Comparison of ENCODE assay signal across 25 mouse cellular contexts in the genomic region with DNA sequence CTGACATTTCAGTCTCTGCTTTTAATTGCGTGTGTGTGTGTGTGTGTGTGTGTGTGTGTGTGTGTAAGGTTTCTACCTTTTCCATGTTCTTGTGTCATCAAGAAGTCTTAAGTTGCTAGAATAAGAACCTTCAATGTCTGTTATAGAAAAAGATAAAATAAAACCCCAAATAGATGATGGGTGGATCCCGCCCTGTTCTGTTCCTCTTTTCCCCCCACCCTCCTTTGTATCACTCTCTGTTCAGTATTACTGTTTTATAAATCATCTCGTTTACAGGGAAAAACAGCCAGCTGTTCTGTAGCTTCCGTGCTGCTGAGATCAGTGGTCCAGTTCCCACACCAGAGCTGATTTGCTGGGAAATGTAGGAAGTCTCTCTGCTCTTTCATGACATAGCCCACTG.
"Had no signal": no experiment of that assay in that cellular context is flagged by ENCODE, and none has a peak within 500 bp of the region (broad histone marks: within the 10 kb centered on the region; RNA-seq: fewer than 3 reads in every experiment).

No protein-coding gene starts in this region.

- DNase-seq: gastrocnemius, postnatal 14 days; gastrocnemius, postnatal 36 days; heart, postnatal 10 days; heart, postnatal 4 days; kidney, adult 18-20 months; kidney, adult 8-10 months; kidney, postnatal 10 days; kidney, postnatal 25 days; kidney, postnatal 4 days; layer of hippocampus, postnatal 36 days; left cerebral cortex, postnatal 4 days had no signal

- H3K4me1 ChIP-seq: heart, embryonic 10.5 days; heart, embryonic 12.5 days; hindbrain, embryonic 10.5 days; hindbrain, embryonic 12.5 days; intestine, embryonic 15.5 days; limb, embryonic 13.5 days; limb, embryonic 15.5 days had no signal

- ATAC-seq: hindbrain, embryonic 16.5 days; inflammation-experienced regulatory T-cells, adult 6 months; intestine, embryonic 15.5 days; intestine, postnatal 0 days; liver, embryonic 12.5 days had no signal

- H3K4me2 ChIP-seq: heart, embryonic 12.5 days; hindbrain, embryonic 12.5 days; hindbrain, embryonic 14.5 days; intestine, embryonic 15.5 days; limb, embryonic 13.5 days; limb, embryonic 15.5 days; liver, embryonic 12.5 days had no signal

- H3K9me3 ChIP-seq: heart, embryonic 10.5 days; heart, embryonic 12.5 days; hindbrain, embryonic 10.5 days; hindbrain, embryonic 12.5 days; intestine, embryonic 15.5 days; limb, embryonic 13.5 days; limb, embryonic 15.5 days; liver, embryonic 12.5 days had no signal

- H3K4me3 ChIP-seq: heart, embryonic 10.5 days; heart, embryonic 12.5 days; hindbrain, embryonic 10.5 days; hindbrain, embryonic 12.5 days; intestine, embryonic 15.5 days; layer of hippocampus, adult 2 months; limb, embryonic 13.5 days; limb, embryonic 15.5 days; liver, embryonic 12.5 days had no signal

- H3K27me3 ChIP-seq: hindbrain, embryonic 12.5 days; intestine, embryonic 15.5 days; limb, embryonic 13.5 days; liver, embryonic 12.5 days had no signal

- H3K27ac ChIP-seq: heart, embryonic 10.5 days; hindbrain, embryonic 10.5 days; hindbrain, embryonic 12.5 days; hindbrain, embryonic 14.5 days; intestine, embryonic 15.5 days; limb, embryonic 13.5 days; limb, embryonic 15.5 days; liver, embryonic 12.5 days; liver, embryonic 14.5 days had no signal

- H3K36me3 ChIP-seq: heart, embryonic 10.5 days; heart, embryonic 12.5 days; hindbrain, embryonic 10.5 days; hindbrain, embryonic 12.5 days; intestine, embryonic 15.5 days; limb, embryonic 13.5 days; limb, embryonic 15.5 days; liver, embryonic 12.5 days had no signal

- H3K9ac ChIP-seq: heart, embryonic 12.5 days; hindbrain, embryonic 12.5 days; hindbrain, embryonic 14.5 days; intestine, embryonic 15.5 days; limb, embryonic 13.5 days; limb, embryonic 15.5 days; liver, embryonic 12.5 days; liver, embryonic 14.5 days had no signal
